Mouse (Mus musculus): Measurements from ENCODE around the gene Olfr381.
"Not testable (repeated sequence)": the region's sequence is repeated elsewhere in the genome, so short reads cannot be mapped to it uniquely, and the experiment has no call there.

Gene Olfr381

GRCm38 (mm10) chr11:73491503-73491902, at the start of gene Olfr381:
Gene Olfr381, minus strand, starts transcription at chr11:73491603.
- DNase-seq (ENCODE audit: low read depth, low spot score), result no peak

DNA sequence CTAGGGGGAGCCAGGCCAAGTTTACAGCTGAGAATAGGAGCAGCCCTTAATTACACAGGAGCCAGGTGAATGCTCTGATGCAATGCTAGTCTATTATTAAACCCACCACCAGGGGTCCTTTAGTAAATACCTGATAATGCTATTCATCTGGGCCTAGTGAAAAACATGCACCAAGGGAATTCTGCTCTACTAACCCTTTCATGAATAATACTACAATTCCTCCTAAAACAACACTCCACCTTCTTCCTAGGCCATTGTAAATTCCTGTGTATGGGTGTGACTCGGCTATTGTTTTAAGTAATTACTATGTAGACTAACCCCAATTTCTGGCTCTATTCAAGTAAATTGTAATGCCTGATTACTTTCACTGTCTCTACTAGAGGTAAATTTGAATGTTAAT, 37.6 kb upstream of the Olfr381 start:
- DNase-seq (ENCODE audit: low read depth, low spot score), result not testable (repeated sequence)

GRCm38 (mm10) chr11:73517097-73517496, 25.7 kb upstream of the Olfr381 start, which contains the start of gene Olfr382:
Gene Olfr382, minus strand, starts transcription at chr11:73517197.
- DNase-seq (ENCODE audit: low read depth, low spot score), result no peak

DNA sequence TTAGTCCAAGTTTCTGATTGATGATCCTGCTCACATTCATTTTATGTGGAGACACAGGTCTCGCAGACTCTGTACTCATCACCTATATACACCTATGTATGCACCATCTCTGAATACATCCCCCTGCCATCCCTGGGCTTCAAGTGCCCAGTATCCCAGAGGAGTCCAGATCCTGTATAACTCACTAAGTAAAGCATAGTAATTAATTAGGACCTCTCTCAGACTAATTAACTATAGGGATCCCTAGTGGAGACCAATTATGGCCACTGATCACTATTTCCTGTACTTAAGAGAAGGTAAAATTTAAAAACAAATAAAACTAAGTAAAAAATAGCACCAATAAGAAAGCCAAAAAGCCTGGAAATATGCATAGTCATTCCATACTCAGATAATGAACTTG, 34.0 kb downstream of the Olfr381 start, which contains the start of gene Olfr380:
Gene Olfr380 (minus strand): TSS at position 101 of the 400 bp plus-strand sequence.
- no peak for DNase-seq (ENCODE audit: low read depth, low spot score)
